Mouse (Mus musculus) stomach, postnatal 0 days (tissue): ENCODE measurements at regions not wholly inside any gene's neighbourhood (a gene's known extent, or its start where the extent isn't known, plus 50 kb on each side); places are given as distances from the start of the nearest gene placed in this dataset.

Source experiments
- CTCF ChIP-seq: IDR thresholded peaks from 2 replicates; pipeline ENCODE4 v1.5.1; 2016; ENCODE audit warnings: antibody characterized with exemption, low read depth, mild to moderate bottlenecking, moderate library complexity
- EP300 ChIP-seq: optimal IDR thresholded peaks from 2 replicates; pipeline ENCODE3; 2016; ENCODE audit warnings: antibody characterized with exemption

- TF ChIP-seq CTCF (no peak), EP300 (no peak)
Measured at GRCm38 (mm10) chr9:31609731-31610130, 145.5 kb upstream of the Tmem45b start.
